Mouse (Mus musculus) CH12.LX (cell line): ENCODE measurements around the gene Chp1.

ENCODE experiments used
- CTCF ChIP-seq, 2 experiments: IDR thresholded peaks in 1 of 2; conservative IDR thresholded peaks in 1 of 2; 2 replicates each; pipeline ENCODE4 v1.5.1; 2011 to 2012; ENCODE audit warnings: low read depth in 2 of 2, low read length in 2 of 2, improper control_type of control experiment in 1 of 2, inconsistent platforms in 1 of 2, mild to moderate bottlenecking in 1 of 2, moderate library complexity in 1 of 2
- E2F4 ChIP-seq: IDR thresholded peaks from 2 replicates; pipeline ENCODE4 v1.6.1; 2011; ENCODE audit warnings: low read depth, low read length, improper control_type of control experiment; ENCODE audit not compliant: insufficient replicate concordance
- JUN ChIP-seq: IDR thresholded peaks from 2 replicates; pipeline ENCODE4 v1.6.1; 2011; ENCODE audit warnings: low read depth, mild to moderate bottlenecking, low read length, improper control_type of control experiment, moderate library complexity; ENCODE audit not compliant: insufficient read depth
- ZC3H11A ChIP-seq: IDR thresholded peaks from 2 replicates; pipeline ENCODE4 v1.6.1; 2012; ENCODE audit warnings: low read depth, mild to moderate bottlenecking, inconsistent platforms, low read length, improper control_type of control experiment

DNA sequence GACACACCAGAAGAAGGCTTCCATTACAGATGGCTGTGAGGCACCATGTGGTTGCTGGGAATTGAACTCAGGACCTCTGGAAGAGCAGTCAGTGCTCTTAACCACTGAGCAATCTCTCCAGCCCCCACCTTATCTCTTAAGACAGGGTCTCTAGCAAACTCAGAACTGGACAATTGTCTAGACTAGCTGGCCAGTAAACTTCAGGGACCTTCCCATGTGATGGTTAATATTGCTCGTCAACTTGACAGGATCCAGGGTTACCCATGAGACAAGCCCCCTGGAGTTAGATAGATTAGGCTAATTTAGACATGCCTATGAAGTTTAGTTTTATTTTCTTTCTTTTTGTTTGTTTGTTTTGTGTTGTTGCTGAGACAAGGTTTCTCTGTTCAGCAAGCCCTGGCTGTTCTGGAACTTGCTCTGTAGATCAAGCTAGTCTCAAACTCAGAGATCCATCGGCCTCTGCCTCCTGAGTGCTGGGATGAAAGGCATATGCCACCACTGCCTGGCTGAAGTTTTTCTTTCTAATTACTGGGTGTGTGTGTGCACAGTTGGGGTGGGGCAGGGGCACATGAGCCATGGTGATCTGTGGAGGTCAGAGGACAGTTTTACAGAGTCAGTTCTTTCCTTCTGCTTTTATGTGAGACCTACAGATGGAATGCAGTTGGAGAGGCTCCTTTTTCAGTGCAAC lies 46.4 kb upstream of the Chp1 start:
- TF ChIP-seq CTCF (conservative IDR thresholded peaks at IDR 0.05 in 1 of 2, IDR thresholded peaks at IDR 0.05 in 1 of 2; ENCODE audit: low read depth in 2 of 2, low read length in 2 of 2) (no peak), ZC3H11A (no peak), JUN (no peak), E2F4 (no peak)
